Mouse (Mus musculus) ES-E14 (cell line): ENCODE measurements around the gene Synj1.

Experiments used
- CHD2 ChIP-seq: IDR thresholded peaks from 2 replicates; pipeline ENCODE4 v1.6.1; 2014; ENCODE audit warnings: mild to moderate bottlenecking, low read depth, low read length, inconsistent platforms
- HCFC1 ChIP-seq: IDR thresholded peaks from 2 replicates; pipeline ENCODE4 v1.6.1; 2012; ENCODE audit warnings: low read length, inconsistent platforms, borderline replicate concordance; ENCODE audit not compliant: insufficient read depth
- ZC3H11A ChIP-seq: IDR thresholded peaks from 2 replicates; pipeline ENCODE4 v1.6.1; 2012; ENCODE audit warnings: low read depth, mild to moderate bottlenecking, inconsistent platforms, low read length, borderline replicate concordance
- ZNF384 ChIP-seq: IDR thresholded peaks from 2 replicates; pipeline ENCODE4 v1.6.1; 2012; ENCODE audit warnings: low read depth, low read length, inconsistent platforms

DNA sequence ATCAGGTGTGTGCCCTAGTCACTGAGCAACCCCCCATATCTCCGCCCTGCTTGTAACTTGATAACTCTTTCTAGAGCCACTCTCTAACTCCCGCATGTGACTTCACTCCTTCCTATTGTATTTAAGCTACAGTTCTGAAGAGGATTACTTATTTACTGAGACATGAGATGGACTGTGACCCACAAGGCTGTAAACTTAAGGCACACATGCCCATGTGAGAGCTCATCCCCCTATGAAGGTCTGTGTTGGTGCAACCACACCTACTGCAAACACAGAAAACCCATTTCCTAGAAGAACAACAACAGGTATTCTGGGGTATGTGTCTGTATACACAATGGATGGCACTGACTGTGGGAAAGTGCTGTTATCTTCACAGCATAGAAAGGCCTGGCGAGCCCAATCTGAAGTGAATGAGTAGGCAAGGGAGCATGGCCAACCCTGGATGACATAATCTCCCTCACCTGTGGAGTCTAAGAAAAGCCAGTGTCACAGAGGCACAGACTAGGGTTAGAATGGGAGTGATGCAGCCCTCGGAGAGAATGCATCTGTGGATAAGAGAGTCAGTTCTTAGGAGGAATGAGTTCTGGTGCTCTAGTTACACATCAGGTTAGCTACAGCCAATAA is 6.1 kb downstream of the Synj1 start:
- TF ChIP-seq ZNF384: no peak
- no peak for TF ChIP-seq HCFC1
- TF ChIP-seq ZC3H11A: no peak
- no peak for TF ChIP-seq CHD2
